In the genomic region with DNA sequence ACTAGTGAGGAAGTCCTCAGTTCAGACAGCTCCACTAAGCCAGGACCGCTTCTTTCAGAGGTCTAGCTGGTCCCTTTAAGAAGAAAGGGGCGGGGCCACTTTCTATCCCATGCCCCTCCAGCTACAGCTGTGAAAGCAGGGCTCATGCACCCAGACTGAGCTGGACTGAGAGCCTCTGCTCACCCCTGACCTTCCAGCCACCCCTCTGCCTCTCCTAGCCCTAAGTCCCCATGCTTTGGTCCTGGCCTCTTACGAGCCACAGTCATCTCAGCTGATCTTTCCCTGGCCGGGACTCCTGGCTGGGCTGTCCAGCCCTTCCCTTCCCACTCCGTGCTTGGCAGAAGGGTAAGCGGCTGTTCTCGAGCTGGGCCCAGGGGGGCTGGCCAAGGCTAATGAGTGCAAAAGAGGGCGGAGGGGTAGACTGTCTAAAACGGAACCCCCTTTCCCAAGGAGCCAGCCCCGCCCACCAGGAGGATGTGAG, we compare ENCODE assay signal across 8 mouse cellular contexts. TPM values are rescaled to one million over a fixed set of nuclear protein-coding genes. Genes with fewer than 3 reads are reported as not detected.
DNase-seq lines count a peak whose midpoint lies in the region; ATAC-seq and TF ChIP-seq lines count a peak whose summit lies in the region.

No protein-coding gene starts in this region.

- no peaks in the 10 kb centered on the region for H3K36me3 ChIP-seq in hindbrain, embryonic 12.5 days
- H3K36me3 ChIP-seq in midbrain, embryonic 10.5 days = no peaks in the 10 kb centered on the region

- intact Hi-C loops in gastrocnemius, adult 2 months (cut with DNase I) = no loop called here
- intact Hi-C loops in left cerebral cortex, postnatal 14 days (cut with DNase I) = no loop called here

- peak overlapping the region; percentile 39 for H3K4me2 ChIP-seq in hindbrain, embryonic 12.5 days (replicated peaks)

- WGBS in hindbrain, embryonic 12.5 days = 29% methylated on average over 10 of the region's 10 CpGs
- 26% methylated on average over 10 of the region's 10 CpGs for WGBS in midbrain, embryonic 10.5 days

- TF ChIP-seq CTCF in gastrocnemius, adult 2 months (IDR thresholded peaks at IDR 0.05) = no peak

- H3K9ac ChIP-seq in hindbrain, embryonic 12.5 days = 0 out of 2 replicates have a peak overlapping the region, but pooled peaks have one; percentile 18

- DNase-seq in embryo, embryonic 11 days = peak; percentile 38
- DNase-seq in embryo, embryonic 10 days (ENCODE audit: low spot score) = no peak
- DNase-seq in gastrocnemius, adult 2 months = peak; percentile 79
- DNase-seq in midbrain, embryonic 10.5 days (ENCODE audit: low spot score) = no peak
- DNase-seq in thymus, postnatal 10 days (ENCODE audit: low spot score in 2 of 2) = no peak
- no peak for DNase-seq in left cerebral cortex, postnatal 14 days (ENCODE audit: low spot score in 2 of 2)
- DNase-seq in right cerebral cortex, postnatal 4 days = no peak

- peaks cover 23% of the 10 kb centered on the region for H3K4me1 ChIP-seq in hindbrain, embryonic 12.5 days
- peaks cover 24% of the 10 kb centered on the region for H3K4me1 ChIP-seq in midbrain, embryonic 10.5 days

- no peaks in the 10 kb centered on the region for H3K9me3 ChIP-seq in hindbrain, embryonic 12.5 days (replicated peaks)
- no peaks in the 10 kb centered on the region for H3K9me3 ChIP-seq in midbrain, embryonic 10.5 days (replicated peaks)

- H3K4me3 ChIP-seq in gastrocnemius, adult 2 months = peak overlapping the region; percentile 58
- peak overlapping the region; percentile 15 for H3K4me3 ChIP-seq in hindbrain, embryonic 12.5 days
- H3K4me3 ChIP-seq in midbrain, embryonic 10.5 days = peak overlapping the region; percentile 29

- ATAC-seq in hindbrain, embryonic 12.5 days (ENCODE audit: low FRiP score) = no peak

- peak overlapping the region; percentile 62 for H3K27ac ChIP-seq in gastrocnemius, adult 2 months
- H3K27ac ChIP-seq in hindbrain, embryonic 12.5 days = no peak overlapping the region
- H3K27ac ChIP-seq in midbrain, embryonic 10.5 days (replicated peaks) = peak overlapping the region; percentile 70

- H3K27me3 ChIP-seq in hindbrain, embryonic 12.5 days = no peaks in the 10 kb centered on the region; the same call in 1 of the 2 replicates
- H3K27me3 ChIP-seq in midbrain, embryonic 10.5 days (ENCODE audit: low read depth, poor library complexity, severe bottlenecking) = peaks cover 13% of the 10 kb centered on the region

RNA-seq across cellular contexts. Expression of a gene that starts 47.1 kb away (rescaled TPM):
- total RNA-seq in gastrocnemius, adult 2 months (2021) = 1 to 10 TPM in 1 of 2 experiments, under 1 TPM in 1; 0.89 to 2.5 TPM
- polyA plus RNA-seq in hindbrain, embryonic 12.5 days (2016; fragmentation: Nextera tagmentation; extraction: Ambion mirVana) = 9.8 and 10.7 TPM in 2 replicates
- polyA plus RNA-seq in midbrain, embryonic 10.5 days (2016; fragmentation: Nextera tagmentation; extraction: Ambion mirVana) = 6.5 and 8.8 TPM in 2 replicates
- total RNA-seq in left cerebral cortex, postnatal 14 days (2021) = 1 to 10 TPM; 2.5 to 3.7 TPM

Comparison
In these comparisons a context has a peak if more than half of its experiments do, and no peak if none do; other contexts are left out.
1. DNase-seq: peak in embryo, embryonic 11 days (single experiment) and gastrocnemius, adult 2 months (single experiment); none in embryo, embryonic 10 days (single experiment), midbrain, embryonic 10.5 days (single experiment), thymus, postnatal 10 days (0 of 2), left cerebral cortex, postnatal 14 days (0 of 2) and right cerebral cortex, postnatal 4 days (single experiment).
2. Peak in every context shown above with its lines, with median percentiles within 50 percentile points of each other: H3K4me3 ChIP-seq.